Mouse (Mus musculus) stomach, postnatal 0 days (tissue): ENCODE measurements around the gene Vmn2r84.

Source experiments
- CTCF ChIP-seq: IDR thresholded peaks from 2 replicates; pipeline ENCODE4 v1.5.1; 2016; ENCODE audit warnings: antibody characterized with exemption, low read depth, mild to moderate bottlenecking, moderate library complexity
- EP300 ChIP-seq: optimal IDR thresholded peaks from 2 replicates; pipeline ENCODE3; 2016; ENCODE audit warnings: antibody characterized with exemption

DNA sequence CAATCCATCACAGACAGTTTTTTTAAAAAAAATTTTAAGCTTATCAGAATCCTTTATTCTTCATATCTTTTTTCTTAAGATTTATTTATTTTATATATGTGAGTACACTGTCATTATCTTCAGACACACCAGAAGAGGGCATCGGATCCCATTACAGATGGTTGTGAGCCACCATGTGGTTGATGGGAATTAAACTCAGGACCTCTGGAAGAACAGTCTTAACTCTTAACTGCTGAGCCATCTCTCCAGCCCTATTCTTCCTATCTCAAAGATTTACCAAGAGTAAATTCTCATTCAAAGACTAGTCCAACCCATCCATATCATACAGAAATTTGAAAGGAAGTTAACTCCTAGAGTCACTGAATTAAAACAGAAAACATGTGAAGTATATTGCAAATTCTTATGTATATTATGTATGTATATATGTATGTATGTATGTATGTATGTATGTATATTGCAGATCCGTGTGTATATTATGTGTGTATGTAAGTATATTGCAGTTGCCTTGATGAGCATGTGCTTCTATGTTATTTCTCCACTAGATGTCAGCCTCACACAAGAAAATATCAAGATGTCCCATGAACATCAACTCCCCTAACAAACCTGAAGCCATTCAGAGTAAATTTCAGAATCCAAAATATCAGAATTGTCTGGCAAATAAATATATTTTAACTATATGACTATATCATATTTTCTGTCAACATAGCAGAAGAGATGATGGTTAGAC lies 30.5 kb downstream of the Vmn2r84 start:
- TF ChIP-seq CTCF (peak; percentile 70), EP300 (no peak)
